Mouse (Mus musculus) forebrain, embryonic 13.5 days (tissue): ENCODE data around the gene Mcm8. TPM values are rescaled to one million over a fixed set of nuclear protein-coding genes. Genes with fewer than 3 reads are reported as not detected.

Experiments
- ATAC-seq: fragments of 200-750 bp; cut with Nextera tagmentation; 2 replicates; pipeline ENCODE4 v1.8.0; 2017
- H3K27ac ChIP-seq: fragments of 300-500 bp; sonication (generic); 2 replicates; pipeline ENCODE4 v1.5.1; 2015; ENCODE audit warnings: inconsistent platforms, mild to moderate bottlenecking, moderate library complexity
- H3K27me3 ChIP-seq: fragments of 300-500 bp; sonication (generic); 2 replicates; pipeline ENCODE4 v1.6.1; 2015; ENCODE audit warnings: mild to moderate bottlenecking, inconsistent platforms
- H3K36me3 ChIP-seq: fragments of 300-500 bp; sonication (generic); 2 replicates; pipeline ENCODE4 v1.6.1; 2015; ENCODE audit warnings: mild to moderate bottlenecking, inconsistent platforms; ENCODE audit not compliant: poor library complexity, severe bottlenecking
- H3K4me1 ChIP-seq: fragments of 300-500 bp; sonication (generic); 2 replicates; pipeline ENCODE4 v1.6.1; 2015; ENCODE audit warnings: inconsistent platforms
- H3K4me2 ChIP-seq: fragments of 300-500 bp; sonication (generic); 2 replicates; pipeline ENCODE4 v1.6.1; 2015; ENCODE audit warnings: inconsistent platforms, mild to moderate bottlenecking, moderate library complexity
- H3K4me3 ChIP-seq: fragments of 300-500 bp; sonication (generic); 2 replicates; pipeline ENCODE4 v1.5.1; 2015; ENCODE audit warnings: mild to moderate bottlenecking, inconsistent platforms
- H3K9ac ChIP-seq: fragments of 300-500 bp; sonication (generic); 2 replicates; pipeline ENCODE4 v1.6.1; 2015; ENCODE audit warnings: mild to moderate bottlenecking, inconsistent platforms
- H3K9me3 ChIP-seq: fragments of 300-500 bp; sonication (generic); replicated peaks from 2 replicates; pipeline ENCODE4 v1.6.1; 2016; ENCODE audit warnings: inconsistent platforms
- WGBS: fragments of 180-500 bp; shearing (Covaris S2); methylation state at CpG from one replicate; pipeline ENCODE4 v1.1.7; 2015; 5-methylcytosine and 5-hydroxymethylcytosine counted together
- polyA plus RNA-seq: library from polyadenylated mRNA; unstranded; fragments of >200 nt; fragmentation: Nextera tagmentation; extraction: Ambion mirVana; gene quantifications from 2 replicates; pipeline ENCODE4 v1.2.1, GENCODE M21; 2015

The Mcm8 gene
- polyA plus RNA-seq, 1 experiment from 2014 or later: 16.8 TPM

DNA sequence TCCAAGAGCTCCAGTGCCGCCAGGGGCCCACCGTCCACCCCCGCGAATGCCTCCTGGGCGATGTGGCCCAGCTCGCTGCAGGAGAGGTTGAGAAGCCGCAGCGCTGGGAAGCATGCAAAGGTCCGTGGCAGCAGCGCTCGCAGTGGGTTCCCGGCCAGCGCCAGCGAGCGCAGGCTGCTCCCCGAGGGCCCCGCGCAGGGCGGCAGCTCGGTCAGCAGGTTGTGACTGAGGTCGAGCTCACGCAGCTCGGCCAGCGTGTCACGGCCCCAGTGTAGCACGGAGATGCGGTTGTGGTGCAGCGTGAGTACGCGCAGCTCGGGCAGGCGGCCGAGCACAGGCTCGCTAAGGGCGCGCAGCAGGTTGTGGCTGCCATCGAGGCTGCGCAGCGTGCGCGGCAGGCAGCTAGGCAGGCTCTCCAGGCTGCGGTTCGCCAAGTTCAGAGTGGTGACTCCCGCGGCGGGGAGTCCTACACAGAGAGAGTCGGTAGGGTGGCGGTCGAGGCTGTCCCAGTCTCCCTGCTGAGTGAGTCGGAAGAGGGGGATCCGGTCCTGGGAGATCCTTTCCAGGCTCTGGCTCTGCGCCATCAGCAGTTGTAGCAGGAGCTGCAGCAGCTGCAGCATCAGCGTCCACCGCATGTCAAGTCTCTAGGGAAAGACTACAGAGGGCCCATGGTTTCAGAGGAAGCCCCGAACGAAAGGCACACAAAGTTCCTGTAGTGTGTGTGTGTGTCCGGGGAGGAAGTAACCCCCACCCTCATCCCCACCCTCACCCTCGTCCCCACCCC, 63.5 kb downstream of the Mcm8 start:
- peak; percentile 87 for ATAC-seq

DNA sequence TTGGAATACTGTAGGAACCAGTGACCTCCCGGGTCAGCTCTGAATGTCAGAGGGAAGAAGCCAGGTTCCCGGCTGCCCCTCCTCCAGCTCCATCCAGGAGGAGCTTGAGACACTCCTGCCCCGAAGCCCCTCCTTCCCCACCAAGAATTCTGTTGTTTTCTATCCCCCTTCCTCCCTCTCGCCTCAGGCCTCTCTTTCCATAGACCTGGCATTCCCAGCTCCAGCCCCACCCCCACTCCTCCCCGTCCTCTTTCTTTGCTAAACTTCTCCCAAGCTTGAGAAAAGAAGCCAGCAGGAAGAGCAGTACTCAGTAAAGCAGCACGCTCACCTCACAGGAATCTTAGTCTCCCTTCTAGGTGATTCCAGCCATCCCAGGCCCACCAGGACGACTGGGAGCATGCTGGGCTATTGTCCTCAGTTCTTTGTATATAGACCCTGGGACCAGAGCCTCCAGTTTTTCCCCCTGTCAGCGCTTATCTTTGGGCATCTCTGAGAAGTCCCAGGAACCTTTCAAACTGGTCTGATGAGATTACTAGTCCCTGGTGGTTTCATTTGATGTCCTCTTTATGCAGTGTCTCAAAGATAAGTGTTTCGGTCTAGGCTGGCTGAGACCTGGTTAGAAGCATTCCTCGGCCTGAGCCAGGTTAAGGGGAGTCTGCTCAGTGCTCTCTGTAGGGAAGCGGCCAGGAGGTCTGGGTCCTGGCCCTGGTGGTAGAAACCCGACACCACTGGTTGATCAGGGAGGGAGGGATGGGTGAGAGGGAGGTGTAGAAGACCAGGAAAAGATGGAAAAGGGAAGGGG, 65.1 kb downstream of the Mcm8 start, which contains the start of gene Lrrn4:
Gene Lrrn4 (minus strand): TSS at position 48 of the 802 bp plus-strand sequence.
- Histone ChIP-seq H3K9me3 (no peaks in the 10 kb centered on the region), H3K27me3 (peaks cover 48% of the 10 kb centered on the region), H3K4me2 (peak within 1 kb of the TSS; percentile 98), H3K27ac (no peak within 1 kb of the TSS), H3K9ac (peak within 1 kb of the TSS; percentile 63; the same call in 1 of the 2 replicates), H3K4me1 (peaks cover 25% of the 10 kb centered on the region), H3K36me3 (no peaks in the 10 kb centered on the region), H3K4me3 (peak within 1 kb of the TSS; percentile 63)
- 5% methylated on average over 12 of the region's 12 CpGs for WGBS
- no peak for ATAC-seq

More for the DNA sequence above, 63.5 kb downstream of the Mcm8 start:
- peak overlapping the region; percentile 98 for H3K4me2 ChIP-seq
- under 1% methylated on average over 58 of the region's 58 CpGs for WGBS
- H3K9ac ChIP-seq: peak overlapping the region; percentile 63
- peak overlapping the region; percentile 63 for H3K4me3 ChIP-seq
- no peaks in the 10 kb centered on the region for H3K9me3 ChIP-seq
- peaks cover 48% of the 10 kb centered on the region for H3K27me3 ChIP-seq
- peaks cover 25% of the 10 kb centered on the region for H3K4me1 ChIP-seq
- H3K36me3 ChIP-seq: no peaks in the 10 kb centered on the region
- no peak overlapping the region for H3K27ac ChIP-seq

DNA sequence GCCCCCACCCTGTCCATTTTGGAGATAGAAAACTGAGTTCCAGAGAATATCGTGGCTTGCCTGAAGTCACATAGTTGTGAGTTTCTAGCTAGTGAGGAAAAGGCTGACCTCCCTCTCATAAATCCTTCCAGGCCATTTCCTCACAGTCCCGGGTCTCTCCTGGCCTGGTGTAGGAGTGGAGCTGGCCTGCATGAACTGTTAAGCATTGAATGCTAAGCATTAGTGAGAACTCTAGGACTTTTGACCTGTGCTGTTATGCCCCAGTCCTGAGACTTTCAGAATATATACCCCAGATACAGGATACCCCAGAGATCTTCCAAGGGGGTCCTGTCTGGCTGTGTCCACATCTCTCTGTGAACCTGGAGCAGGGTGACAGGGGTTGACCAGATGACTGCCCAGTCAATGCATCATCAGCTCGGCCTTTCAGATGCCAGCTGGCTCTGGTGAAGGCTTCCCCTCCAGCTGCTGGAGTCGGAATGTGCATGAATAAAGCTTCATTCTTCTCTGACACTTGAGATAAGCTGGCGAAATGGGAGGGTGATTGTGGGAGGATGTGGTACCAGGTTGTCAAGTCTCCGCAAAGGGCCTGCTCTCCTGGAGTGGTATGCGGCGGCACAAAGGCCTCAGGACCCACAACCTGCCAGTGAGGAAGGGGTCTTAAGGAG, 68.5 kb downstream of the Mcm8 start:
- Histone ChIP-seq H3K4me3 (no peak overlapping the region), H3K27ac (no peak overlapping the region), H3K4me1 (peaks cover 16% of the 10 kb centered on the region), H3K9ac (no peak overlapping the region), H3K4me2 (no peak overlapping the region), H3K36me3 (no peaks in the 10 kb centered on the region), H3K27me3 (peaks cover 21% of the 10 kb centered on the region), H3K9me3 (no peaks in the 10 kb centered on the region)
- no peak for ATAC-seq
- 82% methylated on average over 8 of the region's 8 CpGs for WGBS

DNA sequence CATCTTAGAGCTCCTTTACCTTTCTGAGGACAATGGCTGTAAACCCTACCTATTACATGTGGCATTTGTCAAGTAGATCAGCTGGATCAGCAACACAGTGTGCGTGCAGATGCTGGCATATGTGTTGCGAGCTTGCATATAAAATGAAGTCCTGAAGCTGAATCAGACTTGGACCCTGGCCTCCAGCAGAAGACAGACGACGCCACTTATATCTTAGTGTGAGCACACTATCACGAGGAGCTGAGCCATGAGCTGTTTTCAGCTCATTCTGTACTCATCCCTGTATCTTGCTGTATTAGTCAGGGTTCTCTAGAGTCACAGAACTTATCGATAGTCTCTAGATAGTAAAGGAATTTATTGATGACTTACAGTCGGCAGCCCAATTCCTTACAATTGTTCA, 69.4 kb downstream of the Mcm8 start:
- H3K36me3 ChIP-seq: no peaks in the 10 kb centered on the region
- no peaks in the 10 kb centered on the region for H3K9me3 ChIP-seq
- H3K27ac ChIP-seq: no peak overlapping the region
- ATAC-seq: no peak
- 93% methylated on average over 7 of the region's 7 CpGs for WGBS
- peaks cover 8% of the 10 kb centered on the region for H3K4me1 ChIP-seq
- no peak overlapping the region for H3K4me3 ChIP-seq
- H3K4me2 ChIP-seq: no peak overlapping the region
- peaks cover 14% of the 10 kb centered on the region for H3K27me3 ChIP-seq
- no peak overlapping the region for H3K9ac ChIP-seq

Other genes starting within 250 kb of the Mcm8 start
- gene Gpcpd1, start 228.4 kb upstream of the Mcm8 start, polyA plus RNA-seq: 74.3 and 75.2 TPM in 2 replicates
- gene Shld1, start 129.2 kb upstream of the Mcm8 start, polyA plus RNA-seq: 21.7 and 23.6 TPM in 2 replicates
- gene Chgb, start 34.9 kb upstream of the Mcm8 start, polyA plus RNA-seq: 23.5 and 27.1 TPM in 2 replicates
- 33.8 and 34.6 TPM in 2 replicates for gene Trmt6, start 86 bp upstream of the Mcm8 start, polyA plus RNA-seq
- 9.8 and 10.1 TPM in 2 replicates for gene Crls1, start 30.5 kb downstream of the Mcm8 start, polyA plus RNA-seq
- gene Lrrn4, start 64.8 kb downstream of the Mcm8 start, polyA plus RNA-seq: 0.04 and 0.15 TPM in 2 replicates
- gene Fermt1, start 129.8 kb downstream of the Mcm8 start, polyA plus RNA-seq: 0.04 TPM in 1 of 2 replicates, not detected in the other